Mouse (Mus musculus): ENCODE data around the gene Pmm2.

Gene Pmm2

DNA sequence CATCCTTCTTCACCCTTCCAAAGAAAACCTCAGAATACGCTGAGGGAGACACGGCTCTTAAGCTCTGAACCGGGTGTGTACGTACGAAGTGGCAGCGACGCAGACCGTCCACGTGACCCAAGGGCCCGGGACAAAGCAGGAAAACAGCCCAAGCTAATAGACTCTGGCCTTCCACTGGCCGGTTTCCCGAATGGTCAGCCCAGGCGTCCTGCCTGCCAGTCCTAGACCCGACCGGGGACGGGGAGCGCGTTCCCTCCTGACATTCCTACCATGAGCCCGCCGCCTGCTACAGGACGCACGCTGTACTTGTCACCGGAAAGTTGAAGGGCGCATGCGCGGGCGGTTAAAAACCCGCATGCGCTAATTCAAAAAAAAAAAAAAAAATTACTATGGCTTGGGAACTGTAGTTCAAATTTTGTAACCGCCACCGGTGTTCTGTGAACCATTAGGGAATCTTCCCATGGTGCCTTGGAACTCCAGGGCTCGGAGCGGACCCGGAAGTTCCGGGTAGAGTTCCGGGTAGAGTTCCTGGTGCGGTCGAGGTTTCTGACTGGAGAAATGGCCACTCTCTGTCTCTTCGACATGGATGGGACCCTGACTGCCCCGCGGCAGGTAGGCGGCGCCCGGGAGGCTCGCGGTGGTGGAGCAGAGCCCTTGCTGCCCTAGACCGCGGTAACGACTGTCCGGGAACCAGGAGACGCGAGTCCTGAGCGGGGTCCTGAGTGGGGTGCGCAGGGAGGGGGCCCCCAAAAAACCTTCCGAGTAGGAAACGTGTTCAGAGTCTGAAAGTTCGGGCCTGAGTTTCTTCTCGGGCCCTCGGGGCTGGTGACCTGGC, at the start of gene Pmm2, which contains the start of gene Tmem186:
Gene Pmm2 (plus strand): TSS at position 458 of the 835 bp plus-strand sequence.
Gene Tmem186 (minus strand): TSS at position 496 of the 835 bp plus-strand sequence.
- DNase-seq (ENCODE audit: inconsistent ontology term), result peak; percentile 91

DNA sequence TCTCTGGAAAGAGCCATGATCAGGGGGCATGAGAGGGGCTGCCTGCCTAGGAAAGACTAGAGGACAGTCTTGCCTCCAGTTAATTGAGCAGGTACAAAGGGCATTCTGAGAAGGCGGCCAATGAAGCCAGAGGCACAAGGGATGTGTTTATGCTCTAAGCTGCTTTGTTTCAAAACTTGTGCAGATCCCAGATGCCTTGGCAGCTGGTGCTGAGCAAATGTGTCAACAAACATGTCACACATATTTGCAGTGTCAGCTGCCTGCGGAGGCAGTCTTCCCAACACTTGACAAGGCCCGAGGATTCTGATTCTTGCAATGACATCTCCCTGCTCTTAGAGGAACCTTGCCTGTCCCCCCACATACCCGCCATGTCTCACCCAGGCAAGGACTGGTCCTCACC, 42.1 kb upstream of the Pmm2 start:
- DNase-seq (ENCODE audit: inconsistent ontology term), result peak; percentile 66

DNA sequence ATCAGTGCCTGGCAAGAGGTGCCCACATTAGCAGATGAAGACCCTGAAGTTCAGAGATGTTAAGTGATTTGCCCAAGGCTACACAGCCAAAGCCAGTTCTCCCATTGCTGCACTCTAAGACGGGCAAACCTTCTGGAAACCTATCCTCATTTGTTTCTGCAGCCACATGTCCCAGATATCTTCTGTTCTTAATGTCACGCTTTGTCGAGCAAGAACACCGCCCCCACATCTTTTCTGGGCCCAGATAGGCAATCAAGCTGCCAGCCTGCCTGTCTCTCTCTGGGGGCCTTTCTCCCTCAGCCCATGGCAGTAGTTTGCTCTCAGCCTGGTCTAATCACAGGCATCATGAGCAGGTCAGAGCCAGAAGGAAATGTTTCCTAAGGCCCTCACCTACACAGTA, 41.1 kb upstream of the Pmm2 start:
- no peak for DNase-seq (ENCODE audit: inconsistent ontology term)

DNA sequence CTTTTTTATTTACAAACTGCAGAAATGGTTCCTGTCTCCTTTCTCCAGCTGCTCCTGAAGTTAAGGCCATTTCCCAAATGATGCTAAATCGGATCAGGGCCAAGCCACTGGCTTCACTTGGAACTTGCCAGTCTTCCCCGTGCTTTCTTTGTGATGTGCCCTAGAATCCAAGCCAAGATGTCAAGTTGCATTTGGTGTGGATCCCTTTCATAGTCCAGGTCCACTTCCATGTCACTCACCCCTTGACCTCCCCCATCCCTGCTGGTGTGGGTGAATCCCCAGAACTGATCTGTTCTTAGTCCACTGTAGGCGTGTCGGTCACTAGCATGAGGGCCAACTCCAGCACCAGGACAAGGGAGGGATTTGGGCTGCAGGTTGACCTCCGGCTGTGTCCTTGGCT, 40.0 kb upstream of the Pmm2 start:
- DNase-seq (ENCODE audit: inconsistent ontology term), result peak; percentile 75

DNA sequence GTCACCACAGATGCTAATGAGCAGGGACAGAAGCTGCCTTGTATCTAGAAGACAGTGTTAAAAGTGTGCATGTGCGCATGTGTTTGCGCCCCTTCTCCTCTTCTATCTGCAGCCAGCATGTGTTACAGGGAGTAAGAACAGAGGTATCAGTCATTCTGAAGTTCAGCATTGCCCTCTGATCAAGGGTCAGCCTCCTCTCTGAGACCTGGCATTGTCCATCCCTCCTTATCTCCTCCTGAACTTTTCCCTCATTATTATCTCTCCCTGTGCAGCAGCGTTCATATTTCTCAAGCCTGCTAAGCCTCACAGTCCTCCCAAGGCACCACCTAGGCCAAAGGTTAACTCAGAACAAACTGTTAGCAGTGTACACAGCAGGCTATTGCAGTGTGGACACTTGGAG, 33.7 kb upstream of the Pmm2 start:
- no peak for DNase-seq (ENCODE audit: inconsistent ontology term)

DNA sequence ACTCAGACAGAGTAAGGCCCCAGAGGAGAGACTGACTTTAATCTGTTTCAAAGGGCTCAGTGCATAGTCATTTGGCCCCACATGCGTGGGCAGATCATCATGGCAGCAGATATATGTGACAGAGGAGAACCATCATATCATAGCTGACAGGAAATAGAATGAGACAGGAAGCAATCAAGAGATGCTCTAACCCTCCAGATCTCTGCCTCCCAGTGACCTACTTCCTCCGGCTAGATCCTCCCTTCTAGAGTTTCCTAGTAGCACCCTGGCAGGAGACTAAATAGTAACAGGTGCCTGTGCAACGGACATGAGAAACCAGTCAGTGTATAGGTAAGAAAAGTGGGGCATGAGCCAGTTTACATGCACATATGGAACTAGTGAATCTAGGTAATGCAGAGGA, 27.1 kb upstream of the Pmm2 start:
- no peak for DNase-seq (ENCODE audit: inconsistent ontology term)

DNA sequence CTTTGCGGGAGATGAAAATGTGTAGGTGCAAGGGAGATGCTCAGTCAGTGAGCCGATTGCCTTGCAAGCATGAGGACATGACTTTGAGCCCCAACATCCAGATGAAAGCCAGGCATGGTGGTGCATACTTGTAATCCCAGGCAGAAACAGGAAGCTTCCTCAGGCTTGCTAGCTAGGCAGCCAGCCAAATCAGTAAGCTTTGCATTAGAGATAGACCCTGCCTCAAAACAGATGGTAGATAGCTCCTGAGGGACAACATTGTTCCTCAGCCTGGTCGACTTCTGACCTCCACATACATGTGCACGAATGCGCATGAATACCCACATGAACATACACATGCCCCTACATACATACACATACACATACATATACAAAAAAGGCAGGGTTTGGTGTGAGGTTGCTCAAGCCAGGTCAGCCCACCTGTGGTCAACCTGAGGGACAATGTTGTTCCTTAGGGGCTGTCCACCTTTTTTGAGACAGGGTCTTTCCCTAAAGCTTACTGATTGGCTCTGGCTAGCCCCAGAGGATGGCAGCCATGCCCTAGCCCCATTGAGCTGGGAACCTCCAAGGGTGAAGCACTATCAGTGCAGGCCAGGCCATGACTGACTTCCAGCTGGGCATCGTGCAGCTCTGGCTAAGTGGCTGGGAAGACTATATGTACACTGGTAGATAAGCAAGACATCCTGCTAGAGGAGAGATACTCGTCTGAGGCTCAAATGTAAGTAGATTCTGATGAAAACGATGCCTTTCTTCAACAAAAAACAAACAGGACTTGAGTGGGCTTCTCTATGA, 25.1 kb upstream of the Pmm2 start:
- DNase-seq (ENCODE audit: inconsistent ontology term), result no peak

DNA sequence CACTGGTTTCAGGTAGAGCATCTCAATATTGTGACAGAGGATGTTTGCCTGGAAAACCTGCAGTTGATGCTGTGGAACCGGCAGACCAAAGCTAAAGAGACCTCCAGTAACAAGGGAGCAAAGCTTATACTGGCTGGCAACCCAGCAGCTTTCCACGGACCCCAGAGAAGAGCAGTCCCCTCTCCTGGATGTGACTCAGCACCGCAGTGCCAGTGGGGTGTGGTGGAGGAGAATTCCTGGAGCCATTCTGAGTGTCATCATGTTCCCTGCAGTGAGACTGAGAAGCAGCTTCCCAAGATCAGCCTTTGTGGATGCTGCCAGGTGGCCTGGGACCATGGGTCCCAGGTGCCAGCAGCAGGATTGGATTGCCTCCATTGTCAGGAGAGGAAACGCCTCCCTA, 24.4 kb upstream of the Pmm2 start:
- no peak for DNase-seq (ENCODE audit: inconsistent ontology term)

DNA sequence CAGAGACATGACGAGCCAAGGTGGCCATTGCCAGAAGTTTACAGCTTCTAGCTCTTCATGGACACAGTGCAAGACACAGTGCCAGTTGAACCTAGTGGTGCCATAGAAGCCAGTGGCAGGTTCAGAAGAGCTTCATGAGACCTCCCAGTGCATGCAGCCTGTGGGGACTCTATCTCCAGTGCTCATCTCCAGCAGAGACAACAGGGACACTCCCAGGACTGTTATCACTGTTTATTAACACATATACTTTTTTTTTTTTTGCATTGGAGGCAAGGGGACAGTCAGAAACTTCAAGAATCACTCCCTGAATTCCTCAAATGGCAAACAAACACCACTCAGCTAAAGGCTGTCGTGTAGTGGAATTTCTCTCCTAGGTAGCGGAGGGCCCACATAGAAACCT, 24.0 kb upstream of the Pmm2 start:
- no peak for DNase-seq (ENCODE audit: inconsistent ontology term)

DNA sequence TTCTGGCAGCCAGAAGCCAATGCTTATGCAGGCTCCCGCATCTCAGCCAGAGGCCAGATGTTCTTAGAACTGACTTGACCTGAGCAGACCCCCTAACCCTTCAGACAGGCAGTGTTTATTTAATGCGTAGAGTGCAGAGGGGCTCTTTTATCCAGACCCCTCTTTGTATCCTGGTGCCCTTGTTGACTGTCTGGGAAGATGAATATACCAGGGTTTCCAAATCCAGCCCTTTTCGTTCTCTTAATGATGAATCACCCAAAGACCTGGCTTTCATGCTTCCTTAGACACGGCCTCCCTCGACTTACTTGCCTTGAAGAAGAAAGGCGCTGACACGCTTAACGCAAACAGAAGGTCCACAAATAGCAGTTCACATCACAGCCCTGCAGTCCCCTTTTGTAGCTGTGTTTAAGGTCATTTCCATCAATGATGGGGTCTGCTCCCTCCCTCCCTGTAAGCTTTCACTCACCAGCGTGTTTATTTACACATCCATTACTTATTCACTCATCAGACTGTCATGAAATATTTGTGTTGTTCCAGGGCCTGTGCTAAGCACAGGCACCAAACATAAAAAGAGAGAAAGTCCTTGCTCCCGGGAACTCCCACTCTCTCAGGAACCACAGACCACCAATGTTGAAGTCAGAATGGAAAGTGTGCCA, 17.7 kb upstream of the Pmm2 start:
- no peak for DNase-seq (ENCODE audit: inconsistent ontology term)

DNA sequence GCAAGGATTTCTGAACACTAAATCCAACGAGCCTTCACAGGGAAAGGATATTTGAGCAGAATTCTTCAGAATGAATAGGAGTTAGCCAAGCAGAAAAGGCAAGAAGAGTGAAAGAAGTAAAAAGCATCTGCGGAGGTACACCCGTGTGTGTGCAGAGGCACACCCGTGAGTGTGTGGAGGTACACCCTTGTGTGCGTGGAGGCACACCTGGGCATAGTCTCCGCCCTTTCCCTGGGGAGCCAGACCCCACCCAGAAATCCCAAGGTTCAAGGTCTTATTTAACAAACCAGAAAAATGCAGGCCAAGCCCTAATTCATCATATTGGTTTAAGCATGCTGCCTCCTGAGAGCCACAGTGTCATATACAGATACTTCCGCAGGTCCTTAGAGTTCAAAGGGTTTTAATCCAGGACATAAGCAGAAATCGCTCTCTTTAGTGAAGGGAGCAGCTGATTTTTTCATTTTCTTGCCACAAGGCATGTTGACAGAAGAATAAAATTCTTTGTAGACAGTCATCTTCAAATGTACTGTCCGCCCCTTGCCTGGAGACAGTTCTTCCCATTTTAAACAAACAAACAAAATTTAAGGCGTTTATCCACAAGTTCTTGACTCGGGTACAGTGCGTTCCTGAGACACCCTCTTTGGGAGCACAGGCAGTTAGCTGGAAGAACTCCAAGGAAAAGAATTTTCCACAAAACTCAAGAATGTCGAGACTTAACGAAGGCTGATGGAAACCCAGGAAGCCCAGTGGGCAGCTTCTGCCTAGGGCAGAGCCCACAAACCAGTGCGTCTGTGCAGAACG, 17.0 kb upstream of the Pmm2 start:
- DNase-seq (ENCODE audit: inconsistent ontology term), result no peak

DNA sequence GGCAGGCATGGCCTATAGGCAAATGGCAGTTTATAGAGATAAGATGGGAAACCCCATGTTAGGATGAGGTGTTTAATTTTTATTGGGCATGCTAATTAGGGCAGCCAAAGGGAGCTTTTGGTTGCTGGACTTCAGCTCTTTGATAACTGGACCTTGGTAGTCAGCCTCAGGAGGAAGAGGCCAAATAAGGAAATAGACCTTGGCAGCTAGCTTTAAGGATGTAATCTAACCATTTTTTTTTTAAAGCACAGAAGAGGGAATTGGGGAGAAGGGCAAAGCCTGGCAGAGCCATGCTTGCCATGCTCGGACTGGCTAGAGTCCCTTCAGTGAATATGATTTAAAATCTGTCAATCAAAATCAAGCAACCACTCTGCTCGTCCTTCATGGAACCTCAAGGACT, 7.1 kb upstream of the Pmm2 start:
- DNase-seq (ENCODE audit: inconsistent ontology term), result no peak

DNA sequence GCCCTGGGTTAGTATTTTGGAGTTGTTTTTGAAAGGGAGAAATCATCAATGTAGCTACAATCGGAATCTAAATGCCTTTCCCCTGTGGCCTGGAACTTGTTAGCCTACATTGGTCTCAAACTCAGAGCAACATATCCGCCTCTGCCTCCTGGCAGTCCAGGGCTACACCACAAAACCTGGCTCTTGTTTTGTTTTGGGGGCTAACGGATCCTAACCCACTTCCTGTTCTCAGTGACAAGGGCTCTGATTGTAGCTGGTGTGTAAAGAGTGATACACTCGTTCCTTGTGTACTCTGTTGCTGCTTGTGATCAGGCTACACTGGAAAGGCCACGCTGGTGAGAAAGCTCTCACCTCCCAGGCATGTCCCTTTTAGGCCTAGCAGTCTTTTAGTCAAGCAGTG, 6.0 kb upstream of the Pmm2 start:
- DNase-seq (ENCODE audit: inconsistent ontology term), result no peak

DNA sequence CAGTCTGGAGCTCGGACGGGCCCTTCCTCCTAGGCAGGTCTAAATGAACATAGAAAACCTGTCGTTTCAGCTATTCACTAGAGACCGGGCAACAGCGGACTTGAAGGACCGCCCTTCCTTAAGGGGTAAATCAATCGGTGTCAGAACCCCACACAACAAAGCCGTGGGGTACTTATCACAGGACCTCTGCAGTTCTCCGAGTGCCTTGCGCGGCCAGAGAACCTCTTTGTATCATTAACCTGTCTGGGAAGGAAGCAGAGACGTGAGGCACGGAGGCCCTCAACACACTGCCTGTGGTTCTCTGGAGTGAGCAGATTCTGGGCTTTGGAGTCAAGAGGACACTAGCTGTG, 632 bp upstream of the Pmm2 start:
- DNase-seq (ENCODE audit: inconsistent ontology term), result no peak

DNA sequence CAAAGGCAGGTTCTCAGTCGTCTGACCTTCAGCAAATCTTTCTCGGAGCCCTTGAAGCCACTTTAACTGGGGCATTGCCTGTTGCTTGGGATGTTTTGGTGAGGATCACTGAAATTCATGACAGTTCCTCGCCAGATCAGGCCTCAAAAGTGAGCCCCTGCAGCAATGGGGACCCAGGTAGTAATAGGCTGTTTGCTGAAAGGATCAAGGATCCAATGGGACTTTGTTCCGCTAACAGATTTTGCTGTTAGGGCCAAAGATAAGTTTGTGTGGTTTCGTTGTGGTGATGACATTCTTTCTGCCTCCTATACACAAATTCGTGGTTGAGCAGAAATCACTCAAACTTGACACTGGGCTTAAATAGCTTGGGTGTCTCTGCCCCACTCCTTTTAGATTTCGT, 657 bp downstream of the Pmm2 start:
- no peak for DNase-seq (ENCODE audit: inconsistent ontology term)

DNA sequence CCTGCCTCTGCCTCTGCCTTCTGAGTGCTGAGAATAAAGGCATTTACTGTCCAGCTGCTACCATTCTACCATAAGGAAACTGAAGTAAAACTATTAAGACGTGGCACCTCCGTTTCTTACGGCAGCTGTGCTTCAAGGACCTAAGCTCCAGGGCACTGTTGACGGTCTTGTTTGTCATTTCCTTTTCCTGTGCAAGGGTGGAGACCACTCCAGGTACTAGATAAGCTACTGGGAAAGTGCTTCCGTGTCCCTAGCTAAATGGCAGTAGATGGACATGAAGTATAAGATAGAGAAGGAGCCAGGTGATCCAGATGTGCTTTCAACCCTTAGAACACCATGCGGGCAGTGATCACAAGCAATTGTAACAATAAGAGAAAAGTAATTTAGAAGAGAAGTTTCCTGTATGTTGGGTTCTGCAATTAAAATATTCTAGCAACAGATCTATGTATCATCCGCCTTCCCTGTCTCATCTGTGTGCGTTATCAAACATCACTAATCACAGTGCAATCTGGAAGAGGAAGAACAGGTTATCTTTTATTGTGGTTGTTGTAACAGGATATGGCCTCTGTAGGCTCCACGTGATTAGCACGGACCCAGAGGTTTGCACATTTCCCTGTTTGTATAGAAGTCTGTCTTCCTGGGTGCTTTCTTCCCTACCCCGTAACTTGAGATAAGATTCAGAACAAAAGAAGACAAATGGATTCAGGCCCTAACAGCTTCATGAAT, 2.2 kb downstream of the Pmm2 start:
- no peak for DNase-seq (ENCODE audit: inconsistent ontology term)

DNA sequence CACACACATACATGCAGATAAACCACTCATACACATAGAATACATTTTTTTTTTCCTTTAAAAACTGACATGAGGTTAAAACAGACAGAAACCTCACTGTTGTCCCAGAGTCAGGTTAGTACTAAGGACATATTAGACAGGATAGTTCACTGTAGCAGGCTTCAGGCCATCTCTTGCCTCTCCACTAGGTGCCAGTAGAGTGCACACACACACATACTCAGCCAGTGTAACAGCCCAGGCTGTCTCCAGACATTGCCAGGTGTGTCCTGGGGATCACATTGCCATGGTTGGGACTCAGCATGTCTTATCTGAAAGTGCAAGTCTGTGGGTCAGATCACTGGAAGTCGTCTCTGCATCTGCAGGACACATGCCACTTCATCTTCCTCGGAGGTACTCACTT, 6.4 kb downstream of the Pmm2 start:
- no peak for DNase-seq (ENCODE audit: inconsistent ontology term)

DNA sequence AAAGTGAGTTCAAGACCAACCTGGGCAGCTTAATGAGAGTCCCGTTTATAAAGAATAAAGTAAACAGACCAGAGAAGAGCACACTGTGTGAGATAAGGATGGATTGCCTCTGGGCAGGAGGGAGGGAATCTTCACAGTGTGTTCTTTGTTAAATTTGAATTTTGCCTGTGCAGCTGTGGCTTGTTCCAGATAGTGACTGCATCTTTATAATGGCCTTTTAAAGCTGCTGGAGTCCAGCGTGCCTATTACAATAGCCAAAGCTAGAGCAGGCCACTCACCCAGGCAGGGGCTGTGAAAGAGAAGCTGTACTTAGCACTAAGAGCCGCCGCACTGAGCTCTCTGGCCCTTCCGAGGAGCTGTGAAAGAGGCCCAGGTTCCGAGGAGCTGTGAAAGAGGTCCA, 8.1 kb downstream of the Pmm2 start:
- no peak for DNase-seq (ENCODE audit: inconsistent ontology term)

DNA sequence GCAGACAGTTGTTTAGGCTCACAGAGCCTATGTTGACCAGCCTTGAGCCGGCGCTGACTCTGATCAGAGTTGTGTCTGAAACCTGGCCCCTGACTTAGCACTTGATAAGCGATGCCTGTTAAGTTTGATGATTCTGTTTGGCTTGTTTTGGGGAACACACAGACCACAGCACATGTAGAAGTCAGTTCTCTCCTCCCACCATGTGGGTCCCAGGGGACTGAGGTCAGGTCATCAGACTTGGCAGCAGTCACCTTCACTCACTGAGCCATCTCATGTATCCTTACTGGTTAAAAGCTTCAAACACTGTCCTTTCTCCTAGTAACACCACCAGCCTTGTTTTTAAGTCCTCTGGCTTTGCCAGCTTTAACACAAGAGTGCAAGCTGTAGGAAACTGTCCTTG, 12.5 kb downstream of the Pmm2 start:
- no peak for DNase-seq (ENCODE audit: inconsistent ontology term)

DNA sequence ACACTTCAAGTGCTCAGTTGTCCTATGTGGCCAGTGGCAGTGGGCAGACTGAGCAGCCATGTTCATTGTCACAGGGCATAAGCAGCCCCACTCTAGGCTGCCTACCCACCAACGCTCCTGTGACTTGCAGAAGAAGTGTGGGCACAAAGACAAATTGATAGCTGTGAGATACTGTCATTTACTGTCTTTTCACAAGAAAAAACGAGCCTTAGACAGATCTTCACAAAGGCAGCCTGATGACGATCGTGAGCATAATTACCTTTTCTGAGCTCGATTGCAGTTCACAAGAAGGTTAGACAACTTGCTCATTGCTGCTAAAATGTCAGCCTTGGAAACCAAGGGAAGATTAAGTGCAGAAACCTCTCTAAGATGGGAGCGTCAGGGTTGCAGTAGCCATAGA, 17.6 kb downstream of the Pmm2 start:
- no peak for DNase-seq (ENCODE audit: inconsistent ontology term)

DNA sequence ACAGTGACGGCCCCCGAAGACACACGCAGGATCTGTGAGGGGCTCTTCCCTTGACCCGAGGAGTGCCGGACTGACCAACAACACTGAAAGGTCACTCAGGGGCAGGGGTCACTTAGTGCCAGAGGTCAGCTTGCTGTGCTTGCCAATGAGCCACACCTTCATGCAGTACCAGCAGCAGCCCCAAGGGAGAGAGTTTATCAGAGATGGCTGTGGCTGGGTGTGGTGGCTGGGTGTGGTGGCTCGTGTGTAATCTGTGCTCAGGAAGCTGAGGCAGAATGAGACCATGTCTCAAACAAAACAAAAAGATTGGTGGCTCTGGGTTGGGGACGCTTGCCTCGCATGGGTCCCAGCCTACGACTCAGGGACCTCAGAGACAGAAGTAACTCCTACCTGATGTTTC, 18.1 kb downstream of the Pmm2 start:
- no peak for DNase-seq (ENCODE audit: inconsistent ontology term)

All from Muller cell, postnatal 12 days (primary cell).